Mouse (Mus musculus) adrenal gland, adult (tissue): ENCODE measurements around the gene B3gnt8.

ENCODE experiments used
- DNase-seq, 2 experiments: peaks; one replicate each; pipeline ENCODE4 v3.0.0; 2022 to 2023; ENCODE audit warnings: low spot score in 1 of 2; ENCODE audit not compliant: inconsistent age in 2 of 2

B3gnt8 gene

GRCm38 (mm10) chr7:25618865-25619721, 7.4 kb upstream of the B3gnt8 start, which contains the start of gene Dmac2:
Gene Dmac2, plus strand, starts transcription at chr7:25619414.
- DNase-seq = peak; percentile 95 to 98

- DNase-seq = no peak
These were observed 6.8 kb upstream of the B3gnt8 start for GRCm38 (mm10) chr7:25619722-25619991.

GRCm38 (mm10) chr7:25620101-25620500, 6.4 kb upstream of the B3gnt8 start:
- no peak for DNase-seq

- no peak for DNase-seq
These were observed 5.7 kb upstream of the B3gnt8 start for GRCm38 (mm10) chr7:25620751-25621150.

GRCm38 (mm10) chr7:25623857-25624370, 2.5 kb upstream of the B3gnt8 start:
- DNase-seq = no peak

GRCm38 (mm10) chr7:25624851-25625250, 1.6 kb upstream of the B3gnt8 start:
- no peak for DNase-seq

- DNase-seq = peak in 1 of 2 experiments; percentile 65
These were observed 732 bp upstream of the B3gnt8 start for GRCm38 (mm10) chr7:25625594-25626250.

- DNase-seq = peak; percentile 68 to 85
These were observed 1.2 kb downstream of the B3gnt8 start for GRCm38 (mm10) chr7:25627431-25628322.

- DNase-seq = no peak
These were observed 1.8 kb downstream of the B3gnt8 start for GRCm38 (mm10) chr7:25628323-25628620.

GRCm38 (mm10) chr7:25632679-25633078, 6.2 kb downstream of the B3gnt8 start:
- DNase-seq = peak in 1 of 2 experiments; percentile 41

- no peak for DNase-seq
These were observed 9.9 kb downstream of the B3gnt8 start for GRCm38 (mm10) chr7:25636373-25636772.

- no peak for DNase-seq
These were observed 10.6 kb downstream of the B3gnt8 start for GRCm38 (mm10) chr7:25637099-25637498.

GRCm38 (mm10) chr7:25639754-25640153, 13.3 kb downstream of the B3gnt8 start:
- DNase-seq = no peak

GRCm38 (mm10) chr7:25644136-25644535, 17.7 kb downstream of the B3gnt8 start:
- DNase-seq = no peak

- DNase-seq = no peak
These were observed 18.2 kb downstream of the B3gnt8 start for GRCm38 (mm10) chr7:25644631-25645030.

GRCm38 (mm10) chr7:25645074-25645473, 18.6 kb downstream of the B3gnt8 start:
- no peak for DNase-seq

GRCm38 (mm10) chr7:25647574-25648123, 21.2 kb downstream of the B3gnt8 start:
- DNase-seq = no peak

- no peak for DNase-seq
These were observed 23.4 kb downstream of the B3gnt8 start for GRCm38 (mm10) chr7:25649839-25650238.

GRCm38 (mm10) chr7:25651281-25651680, 24.8 kb downstream of the B3gnt8 start:
- no peak for DNase-seq

GRCm38 (mm10) chr7:25652244-25652759, 25.8 kb downstream of the B3gnt8 start:
- DNase-seq = no peak
